Mouse (Mus musculus) midbrain, embryonic 13.5 days (tissue): ENCODE measurements around the gene Tdrd12. TPM values are rescaled to one million over a fixed set of nuclear protein-coding genes. Genes with fewer than 3 reads are reported as not detected.
"Not testable (repeated sequence)": the region's sequence is repeated elsewhere in the genome, so short reads cannot be mapped to it uniquely, and the experiment has no call there.

Source experiments
- ATAC-seq: fragments of 200-750 bp; cut with Nextera tagmentation; 2 replicates; pipeline ENCODE4 v1.8.0; 2017; ENCODE audit warnings: mild to moderate bottlenecking, moderate TSS enrichment, moderate library complexity
- H3K27ac ChIP-seq: fragments of 300-500 bp; sonication (generic); 2 replicates; pipeline ENCODE4 v1.5.1; 2015; ENCODE audit warnings: inconsistent platforms, mild to moderate bottlenecking, moderate library complexity
- H3K27me3 ChIP-seq: fragments of 300-500 bp; sonication (generic); 2 replicates; pipeline ENCODE4 v1.6.1; 2015; ENCODE audit warnings: mild to moderate bottlenecking, inconsistent platforms
- H3K36me3 ChIP-seq: fragments of 300-500 bp; sonication (generic); 2 replicates; pipeline ENCODE4 v1.6.1; 2015; ENCODE audit warnings: mild to moderate bottlenecking, inconsistent platforms
- H3K4me1 ChIP-seq: fragments of 300-500 bp; sonication (generic); replicated peaks from 2 replicates; pipeline ENCODE4 v1.6.1; 2015; ENCODE audit warnings: inconsistent platforms
- H3K4me2 ChIP-seq: fragments of 300-500 bp; sonication (generic); replicated peaks from 2 replicates; pipeline ENCODE4 v1.6.1; 2015; ENCODE audit warnings: moderate library complexity, mild to moderate bottlenecking, inconsistent platforms
- H3K4me3 ChIP-seq: fragments of 300-500 bp; sonication (generic); replicated peaks from 2 replicates; pipeline ENCODE4 v1.5.1; 2015; ENCODE audit warnings: mild to moderate bottlenecking, inconsistent platforms
- H3K9ac ChIP-seq: fragments of 300-500 bp; sonication (generic); replicated peaks from 2 replicates; pipeline ENCODE4 v1.6.1; 2015; ENCODE audit warnings: mild to moderate bottlenecking, inconsistent platforms
- H3K9me3 ChIP-seq: fragments of 300-500 bp; sonication (generic); 2 replicates; pipeline ENCODE4 v1.6.1; 2016; ENCODE audit warnings: mild to moderate bottlenecking, inconsistent platforms
- WGBS: fragments of 180-500 bp; shearing (Covaris S2); methylation state at CpG from one replicate; pipeline ENCODE4 v1.1.7; 2015; 5-methylcytosine and 5-hydroxymethylcytosine counted together
- polyA plus RNA-seq: library from polyadenylated mRNA; unstranded; fragments of >200 nt; fragmentation: Nextera tagmentation; extraction: Ambion mirVana; gene quantifications from 2 replicates; pipeline ENCODE4 v1.2.1, GENCODE M21; 2015

Gene Tdrd12
- 0.34 TPM in 1 of 2 replicates, not detected in the other for polyA plus RNA-seq

- no peak within 1 kb of the TSS for H3K27ac ChIP-seq
- no peak within 1 kb of the TSS for H3K4me3 ChIP-seq
- no peaks in the 10 kb centered on the region for H3K27me3 ChIP-seq
- ATAC-seq: no peak
- no peak within 1 kb of the TSS for H3K4me2 ChIP-seq
- H3K36me3 ChIP-seq: no peaks in the 10 kb centered on the region
- H3K9ac ChIP-seq: no peak within 1 kb of the TSS
- H3K9me3 ChIP-seq: no peaks in the 10 kb centered on the region
- H3K4me1 ChIP-seq: no peaks in the 10 kb centered on the region
- 91% methylated on average over 17 of the region's 17 CpGs for WGBS
These were observed at the start of gene Tdrd12 for GRCm38 (mm10) chr7:35537562-35537961. Tdrd12 (minus strand) TSS chr7:35537745.

- H3K27ac ChIP-seq: no peak overlapping the region
- H3K27me3 ChIP-seq: peaks cover 32% of the 10 kb centered on the region
- WGBS: 21% methylated on average over 15 of the region's 15 CpGs
- H3K4me2 ChIP-seq: peak overlapping the region; percentile 99
- H3K9me3 ChIP-seq: no peaks in the 10 kb centered on the region
- peak overlapping the region; percentile 75 for H3K4me3 ChIP-seq
- ATAC-seq: no peak
- peak overlapping the region; percentile 80 for H3K9ac ChIP-seq
- H3K36me3 ChIP-seq: peaks cover 6% of the 10 kb centered on the region
- H3K4me1 ChIP-seq: peaks cover 28% of the 10 kb centered on the region
These were observed 49.4 kb upstream of the Tdrd12 start for GRCm38 (mm10) chr7:35586906-35587445.

- peak; percentile 99 for ATAC-seq
- WGBS: under 1% methylated on average over 47 of the region's 49 CpGs
- peak within 1 kb of the TSS; percentile 75 for H3K4me3 ChIP-seq
- peaks cover 37% of the 10 kb centered on the region for H3K27me3 ChIP-seq
- peak within 1 kb of the TSS; percentile 99 for H3K4me2 ChIP-seq
- peak within 1 kb of the TSS; percentile 35; the same call in 1 of the 2 replicates for H3K27ac ChIP-seq
- H3K36me3 ChIP-seq: no peaks in the 10 kb centered on the region
- H3K9me3 ChIP-seq: no peaks in the 10 kb centered on the region
- H3K9ac ChIP-seq: peak within 1 kb of the TSS; percentile 80
- peaks cover 28% of the 10 kb centered on the region for H3K4me1 ChIP-seq
These were observed 48.7 kb upstream of the Tdrd12 start, which contains the start of gene Ankrd27 for GRCm38 (mm10) chr7:35586055-35586905. Ankrd27 (plus strand) TSS chr7:35586244.

GRCm38 (mm10) chr7:35585191-35586054 lies 47.9 kb upstream of the Tdrd12 start, which contains the start of gene Rgs9bp:
Rgs9bp (minus strand) TSS chr7:35585582.
- peak; percentile 78 for ATAC-seq
- Histone ChIP-seq H3K4me3 (peak within 1 kb of the TSS; percentile 75), H3K27me3 (peaks cover 37% of the 10 kb centered on the region), H3K4me1 (peaks cover 28% of the 10 kb centered on the region), H3K27ac (peak within 1 kb of the TSS; percentile 35; the same call in 1 of the 2 replicates), H3K9ac (peak within 1 kb of the TSS; percentile 80), H3K4me2 (peak within 1 kb of the TSS; percentile 99), H3K36me3 (no peaks in the 10 kb centered on the region), H3K9me3 (no peaks in the 10 kb centered on the region)
- WGBS: under 1% methylated on average over 45 of the region's 45 CpGs

GRCm38 (mm10) chr7:35584786-35585190 lies 47.2 kb upstream of the Tdrd12 start:
- WGBS: under 1% methylated on average over 50 of the region's 50 CpGs
- peak overlapping the region; percentile 99 for H3K4me2 ChIP-seq
- H3K27me3 ChIP-seq: peaks cover 37% of the 10 kb centered on the region
- H3K4me3 ChIP-seq: peak overlapping the region; percentile 75
- ATAC-seq: no peak
- no peaks in the 10 kb centered on the region for H3K9me3 ChIP-seq
- H3K27ac ChIP-seq: no peak overlapping the region
- H3K36me3 ChIP-seq: no peaks in the 10 kb centered on the region
- peak overlapping the region; percentile 59 for H3K9ac ChIP-seq
- H3K4me1 ChIP-seq: peaks cover 28% of the 10 kb centered on the region

- no peak for ATAC-seq
These were observed 46.7 kb upstream of the Tdrd12 start for GRCm38 (mm10) chr7:35584068-35584785.

GRCm38 (mm10) chr7:35583476-35584025 lies 46.0 kb upstream of the Tdrd12 start:
- H3K9ac ChIP-seq: no peak overlapping the region
- H3K4me3 ChIP-seq: peak overlapping the region; percentile 75; the same call in 1 of the 2 replicates
- no peak for ATAC-seq
- no peak overlapping the region for H3K4me2 ChIP-seq
- no peaks in the 10 kb centered on the region for H3K9me3 ChIP-seq
- H3K36me3 ChIP-seq: no peaks in the 10 kb centered on the region
- peaks cover 28% of the 10 kb centered on the region for H3K4me1 ChIP-seq
- H3K27ac ChIP-seq: no peak overlapping the region
- 4% methylated on average over 11 of the region's 11 CpGs for WGBS
- H3K27me3 ChIP-seq: peaks cover 38% of the 10 kb centered on the region

More at GRCm38 (mm10) chr7:35584068-35584785, 46.7 kb upstream of the Tdrd12 start:
- 3% methylated on average over 36 of the region's 36 CpGs for WGBS
- Histone ChIP-seq H3K4me2 (peak overlapping the region; percentile 99), H3K4me1 (peaks cover 28% of the 10 kb centered on the region), H3K4me3 (peak overlapping the region; percentile 75), H3K27ac (no peak overlapping the region), H3K9ac (peak overlapping the region; percentile 59), H3K36me3 (no peaks in the 10 kb centered on the region), H3K9me3 (no peaks in the 10 kb centered on the region), H3K27me3 (peaks cover 37% of the 10 kb centered on the region)

GRCm38 (mm10) chr7:35582719-35583118 lies 45.2 kb upstream of the Tdrd12 start:
- Histone ChIP-seq H3K27me3 (peaks cover 39% of the 10 kb centered on the region), H3K27ac (no peak overlapping the region), H3K4me2 (no peak overlapping the region), H3K4me1 (peaks cover 28% of the 10 kb centered on the region), H3K9ac (no peak overlapping the region), H3K9me3 (no peaks in the 10 kb centered on the region), H3K36me3 (no peaks in the 10 kb centered on the region), H3K4me3 (no peak overlapping the region)
- ATAC-seq: no peak
- WGBS: 60% methylated on average over 5 of the region's 5 CpGs

- no peaks in the 10 kb centered on the region for H3K36me3 ChIP-seq
- no peak overlapping the region for H3K9ac ChIP-seq
- 38% methylated on average over 4 of the region's 4 CpGs for WGBS
- H3K27ac ChIP-seq: no peak overlapping the region
- H3K27me3 ChIP-seq: peaks cover 35% of the 10 kb centered on the region
- peaks cover 14% of the 10 kb centered on the region for H3K4me1 ChIP-seq
- no peak overlapping the region for H3K4me3 ChIP-seq
- no peak for ATAC-seq
- no peak overlapping the region for H3K4me2 ChIP-seq
- no peaks in the 10 kb centered on the region for H3K9me3 ChIP-seq
These were observed 42.3 kb upstream of the Tdrd12 start for GRCm38 (mm10) chr7:35579849-35580248.

GRCm38 (mm10) chr7:35570883-35571282 lies 33.3 kb upstream of the Tdrd12 start:
- H3K9me3 ChIP-seq, ATAC-seq, H3K4me2 ChIP-seq, H3K4me1 ChIP-seq, H3K36me3 ChIP-seq, H3K27ac ChIP-seq, H3K27me3 ChIP-seq, H3K9ac ChIP-seq, H3K4me3 ChIP-seq: not testable (repeated sequence)
- WGBS: 19% methylated on average over 6 of the region's 6 CpGs

GRCm38 (mm10) chr7:35569724-35570123 lies 32.2 kb upstream of the Tdrd12 start:
- not testable (repeated sequence) for H3K4me3 ChIP-seq, H3K27ac ChIP-seq, H3K9me3 ChIP-seq, H3K9ac ChIP-seq, H3K4me1 ChIP-seq, H3K4me2 ChIP-seq, H3K27me3 ChIP-seq, ATAC-seq, H3K36me3 ChIP-seq
- WGBS: 86% methylated on average over 4 of the region's 4 CpGs
